Mouse (Mus musculus): Measurements from ENCODE around the gene Gm42674.

Gm42674 gene

DNA sequence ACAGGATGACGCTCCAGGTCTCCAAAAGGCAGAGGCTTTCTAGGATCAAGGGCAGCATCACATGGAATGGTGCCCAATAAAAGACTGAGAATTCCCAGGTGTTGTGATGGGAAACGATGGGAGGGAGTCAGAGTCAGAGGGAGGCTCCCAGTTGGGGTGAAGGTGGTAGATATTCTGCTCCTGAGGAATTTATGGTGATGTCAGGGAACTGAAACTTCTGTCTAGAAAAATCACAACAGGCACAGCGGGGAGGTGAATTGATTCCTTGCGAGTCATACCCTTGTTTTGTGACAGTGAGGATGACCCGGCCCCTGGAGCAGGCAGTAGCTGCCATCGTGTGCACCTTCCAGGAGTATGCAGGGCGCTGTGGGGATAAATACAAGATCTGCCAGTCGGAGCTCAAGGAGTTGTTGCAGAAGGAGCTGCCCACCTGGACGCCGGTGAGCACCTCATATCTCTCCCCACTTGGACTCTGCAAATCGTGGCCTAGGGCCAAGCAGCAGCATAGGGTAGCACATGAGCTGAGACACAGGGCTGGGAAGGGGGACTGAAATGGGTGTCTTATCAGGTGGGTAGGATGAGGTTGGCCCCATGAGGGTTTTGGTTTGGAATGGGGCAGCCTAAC lies at the start of gene Gm42674:
Gm42674 (plus strand) TSS at position 419 of the 625 bp plus-strand sequence.
- ChIA-PET POLR2A (interaction anchor here in 2 of 4 experiments (0.6 to 2.4 kb wide), 3 partner anchors 10 to 92 kb away, joined by 3 to 11 read pairs (median 3); partner anchors contain the start of gene Chtop (in 1 of the 2)), CTCF (no interaction called here)

DNA sequence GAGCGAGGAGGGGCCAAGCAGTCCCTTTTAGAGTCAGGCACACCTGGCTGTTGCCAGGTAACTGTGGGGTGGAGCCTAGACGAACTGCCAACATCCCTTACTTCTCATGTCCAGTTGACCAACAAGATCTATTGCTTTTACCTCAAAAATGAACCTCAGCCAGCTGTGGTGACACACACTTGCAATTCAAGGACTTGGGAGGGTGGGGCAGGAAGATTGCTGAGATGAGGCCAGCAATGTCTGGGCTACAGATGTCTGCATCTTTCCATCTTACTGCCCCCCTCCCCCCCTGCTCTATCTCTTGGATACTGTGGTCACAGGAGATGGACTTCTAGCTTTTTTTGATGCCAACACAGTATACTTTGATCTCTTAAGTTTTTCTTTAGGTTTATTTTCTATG lies 49.5 kb upstream of the Gm42674 start:
- ChIA-PET CTCF (no interaction called here), POLR2A (interaction anchor here in 1 of 4 experiments (0.6 kb wide), 1 partner anchor 15 kb away, joined by 3 read pairs; no protein-coding TSS in a partner anchor)

DNA sequence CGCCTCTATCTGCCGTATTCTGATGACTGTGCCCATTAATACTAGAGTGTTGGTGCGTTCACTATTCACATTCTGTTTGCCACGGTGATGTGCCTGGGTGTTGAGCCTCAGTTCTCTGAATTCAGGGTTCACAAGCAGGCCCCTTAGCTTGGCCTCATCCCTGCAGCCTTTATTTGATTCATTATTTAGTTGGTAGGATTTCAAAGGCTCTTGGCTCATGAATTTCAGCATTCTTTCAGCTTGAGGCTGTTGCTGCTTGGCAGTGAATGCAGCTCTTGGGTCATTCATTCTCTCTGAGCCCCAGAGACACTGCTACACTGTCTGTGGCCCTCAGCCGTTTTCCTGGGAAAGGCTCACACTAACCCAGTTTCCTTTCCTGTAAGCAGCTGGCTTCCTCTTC lies 45.8 kb upstream of the Gm42674 start:
- CTCF ChIA-PET: interaction anchor here in 1 of 4 experiments (1.1 kb wide), 1 partner anchor 66 kb away, joined by 3 read pairs; the partner anchor contains the start of gene Snapin
- POLR2A ChIA-PET: interaction anchor here in 1 of 4 experiments (1.6 kb wide), 1 partner anchor 63 kb away, joined by 4 read pairs; no protein-coding TSS in a partner anchor

DNA sequence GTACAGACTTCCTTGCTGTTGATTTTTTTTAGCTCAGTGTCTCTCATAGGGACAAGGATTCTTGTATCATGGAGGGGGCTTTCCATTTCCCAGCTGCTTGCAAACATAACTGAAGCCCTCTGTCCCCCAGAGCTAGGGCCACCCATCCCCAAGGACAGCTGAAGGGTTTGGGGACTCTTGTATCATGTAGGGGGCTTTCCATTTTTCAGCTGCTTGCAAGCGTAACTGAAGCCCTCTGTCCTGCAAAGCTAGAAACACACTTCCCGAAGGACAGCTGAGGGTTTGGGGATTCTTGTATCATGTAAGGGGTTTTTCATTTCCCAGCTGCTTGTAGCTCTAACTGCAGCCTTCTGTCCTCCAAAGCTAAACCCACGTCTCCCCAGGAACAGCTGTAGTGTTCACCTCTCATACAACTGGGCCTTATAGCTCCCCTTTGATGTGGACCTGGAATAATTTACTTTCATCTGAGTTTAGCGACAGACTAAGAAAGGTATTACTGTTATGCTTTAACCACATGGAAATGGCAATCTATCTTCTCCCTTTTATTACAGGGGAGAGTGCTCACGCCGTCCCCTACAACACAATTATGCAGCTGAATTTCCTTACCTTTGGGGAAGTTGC lies 41.6 kb upstream of the Gm42674 start, which contains the start of gene S100a3:
S100a3 (plus strand) TSS at position 571 of the 621 bp plus-strand sequence.
- ChIA-PET POLR2A (interaction anchor here in 3 of 4 experiments (0.6 to 2.0 kb wide), 6 partner anchors 23 to 199 kb away, joined by 3 to 11 read pairs (median 4); partner anchors contain the start of gene S100a16 (in 2 of the 3)), CTCF (interaction anchor here in 2 of 4 experiments (0.8 to 1.3 kb wide), 4 partner anchors 23 to 150 kb away, joined by 3 to 4 read pairs (median 3); partner anchors contain the start of gene Snapin (in 1 of the 2))

DNA sequence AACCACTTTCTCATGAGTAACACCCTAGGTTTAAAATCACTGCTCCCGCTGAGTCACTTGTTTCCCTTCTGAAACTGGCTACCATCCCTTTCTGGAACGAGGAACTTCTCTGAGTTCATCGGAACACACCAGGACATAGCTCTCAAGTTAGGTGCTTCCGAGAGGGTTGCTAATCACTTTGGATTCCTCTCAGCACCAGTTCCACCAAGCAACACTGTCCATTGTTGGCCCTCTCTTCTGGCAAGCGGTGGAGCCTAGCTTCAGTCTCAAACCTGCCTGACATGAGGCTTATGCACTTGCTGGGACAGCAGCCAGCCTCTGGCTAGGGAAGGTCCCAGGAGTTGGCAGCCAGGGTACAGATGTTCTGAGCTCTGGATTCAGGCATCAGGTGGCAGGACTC lies 27.0 kb upstream of the Gm42674 start:
- ChIA-PET CTCF (interaction anchor here in 2 of 4 experiments (0.6 to 0.8 kb wide), 2 partner anchors 8 to 438 kb away, joined by 3 read pairs; no protein-coding TSS in a partner anchor), POLR2A (interaction anchor here in 2 of 4 experiments (0.9 to 1.2 kb wide), 4 partner anchors 11 to 62 kb away, joined by 3 read pairs; partner anchors contain the start of gene S100a16 (in 2 of the 2))

DNA sequence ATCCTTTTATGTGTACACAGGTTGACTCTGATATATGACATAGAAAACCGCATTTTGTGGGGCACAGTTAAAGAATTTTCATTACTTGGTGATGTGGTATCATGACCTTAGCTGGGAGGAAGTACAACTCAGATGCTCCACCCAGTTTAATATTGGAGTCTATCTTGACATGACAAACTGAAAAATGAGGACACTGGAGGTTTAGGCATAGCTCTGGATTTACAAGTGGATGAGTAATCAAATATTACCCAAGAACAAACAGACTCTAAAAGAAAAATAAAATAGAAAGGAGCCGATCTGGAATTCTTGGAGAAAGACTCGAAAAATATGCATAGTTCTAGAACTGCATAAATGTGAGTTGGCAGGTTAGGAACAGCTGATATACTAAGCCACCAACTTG lies 26.4 kb upstream of the Gm42674 start:
- POLR2A ChIA-PET: interaction anchor here in 2 of 4 experiments (0.6 to 1.2 kb wide), 4 partner anchors 11 to 42 kb away, joined by 3 read pairs; partner anchors contain the start of gene S100a16 (in 2 of the 2)

DNA sequence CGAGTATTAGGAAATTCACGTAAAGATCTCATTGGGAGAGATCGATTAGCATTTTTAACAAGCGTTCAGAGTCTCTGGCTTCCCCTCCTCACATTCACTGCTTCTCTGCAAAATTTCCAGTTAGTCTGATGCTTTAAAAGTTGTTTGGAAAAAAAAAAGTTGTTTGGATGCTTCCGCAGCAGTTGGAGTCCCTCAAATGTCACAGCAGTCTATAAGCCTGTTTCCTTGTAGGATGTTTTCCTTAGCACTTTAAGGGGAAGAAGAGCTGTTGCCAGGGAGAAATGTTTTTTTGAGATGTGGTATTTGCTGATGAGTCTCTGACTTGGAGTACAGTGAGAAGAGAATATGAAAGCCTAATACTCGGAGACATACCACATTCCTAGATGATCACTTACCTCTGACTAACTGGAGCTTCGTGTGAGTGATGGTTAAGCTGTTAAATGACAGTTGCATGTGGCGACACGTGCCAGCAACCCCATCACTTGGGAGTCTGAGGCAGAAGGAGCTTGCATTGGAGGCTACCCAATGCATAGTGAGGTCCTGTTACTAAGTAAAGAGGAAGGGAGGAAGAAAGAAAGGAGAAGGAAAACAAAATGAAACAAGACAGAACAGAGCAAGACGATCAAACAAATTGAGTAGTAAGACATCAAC lies 25.2 kb upstream of the Gm42674 start:
- ChIA-PET CTCF (no interaction called here), POLR2A (interaction anchor here in 1 of 4 experiments (0.6 to 1.0 kb wide), 2 partner anchors 38 to 68 kb away, joined by 3 to 4 read pairs; no protein-coding TSS in a partner anchor)

More for the DNA sequence above, 26.4 kb upstream of the Gm42674 start:
- CTCF ChIA-PET: no interaction called here

DNA sequence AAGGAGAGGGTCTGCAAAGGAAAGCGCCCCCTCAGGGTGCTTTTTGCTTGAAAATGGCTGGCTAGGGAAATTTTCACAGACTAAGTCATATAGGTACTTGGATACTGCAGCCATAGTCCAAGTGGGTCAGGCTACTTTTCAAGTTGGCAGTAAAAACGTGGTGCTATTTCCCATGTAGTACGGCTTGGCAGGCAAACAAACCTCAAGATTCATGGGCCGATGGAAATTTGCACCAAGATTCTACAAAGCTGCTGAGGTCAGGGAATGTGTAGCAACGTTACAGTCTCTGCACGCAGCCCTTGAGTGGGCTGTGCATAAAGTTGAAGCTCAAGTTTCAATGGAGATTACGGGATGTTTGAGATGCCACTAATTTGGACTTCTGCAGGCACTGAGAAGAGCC lies 22.3 kb upstream of the Gm42674 start:
- POLR2A ChIA-PET: interaction anchor here in 2 of 4 experiments (1.2 to 1.9 kb wide), 2 partner anchors 35 to 66 kb away, joined by 3 to 4 read pairs; partner anchors contain the start of genes S100a1 (in 1 of the 2) and S100a13 (in 1 of the 2)

DNA sequence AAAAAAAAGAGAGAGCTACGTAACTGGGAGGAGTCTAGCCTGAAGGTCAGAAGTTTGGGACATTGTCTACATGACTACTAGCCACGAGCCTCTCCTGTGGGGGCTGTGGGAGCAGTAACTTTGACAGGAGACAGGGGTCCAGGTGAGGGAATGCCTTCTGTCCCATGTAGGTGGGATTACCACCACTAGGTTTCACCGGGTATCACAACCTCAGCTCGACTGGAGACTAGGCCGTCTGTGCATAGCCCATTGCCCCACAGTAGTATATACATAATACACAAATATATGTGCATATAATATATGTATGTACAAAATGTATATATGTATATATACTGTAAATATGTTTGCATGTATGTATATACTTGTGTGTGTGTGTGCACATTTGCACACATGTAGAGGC lies 20.6 kb upstream of the Gm42674 start:
- ChIA-PET POLR2A (interaction anchor here in 2 of 4 experiments (0.8 to 1.9 kb wide), 2 partner anchors 68 to 79 kb away, joined by 3 to 4 read pairs; partner anchors contain the start of genes S100a1 (in 1 of the 2) and S100a13 (in 1 of the 2)), CTCF (interaction anchor here in 3 of 4 experiments (0.7 to 1.1 kb wide), 4 partner anchors 9 to 129 kb away, joined by 3 to 5 read pairs (median 3); no protein-coding TSS in a partner anchor)

More for the DNA sequence above, 22.3 kb upstream of the Gm42674 start:
- CTCF ChIA-PET: no interaction called here

DNA sequence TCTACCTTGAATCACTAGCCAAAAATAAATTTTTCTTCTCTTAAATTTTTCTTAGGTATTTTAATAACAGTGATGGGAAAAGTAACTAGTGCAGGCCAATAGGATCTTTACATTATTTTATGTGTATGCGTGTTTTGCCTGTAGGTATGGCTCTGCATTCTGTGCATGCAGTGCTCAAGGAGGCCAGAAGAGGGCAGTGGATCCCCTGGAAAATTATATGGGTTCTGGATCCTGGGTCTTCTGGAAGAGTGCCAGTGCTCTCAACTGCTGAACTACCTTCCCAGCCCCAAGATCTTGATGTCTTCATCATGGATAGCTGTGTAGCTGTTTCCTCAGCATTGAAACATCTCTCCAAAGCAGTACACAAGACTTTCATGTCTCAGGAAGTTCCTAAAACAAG lies 19.5 kb upstream of the Gm42674 start:
- POLR2A ChIA-PET: no interaction called here
- CTCF ChIA-PET: interaction anchor here in 1 of 4 experiments (1.1 to 6.5 kb wide), 4 partner anchors 22 to 127 kb away, joined by 3 to 52 read pairs (median 5); partner anchors contain the start of gene S100a3

DNA sequence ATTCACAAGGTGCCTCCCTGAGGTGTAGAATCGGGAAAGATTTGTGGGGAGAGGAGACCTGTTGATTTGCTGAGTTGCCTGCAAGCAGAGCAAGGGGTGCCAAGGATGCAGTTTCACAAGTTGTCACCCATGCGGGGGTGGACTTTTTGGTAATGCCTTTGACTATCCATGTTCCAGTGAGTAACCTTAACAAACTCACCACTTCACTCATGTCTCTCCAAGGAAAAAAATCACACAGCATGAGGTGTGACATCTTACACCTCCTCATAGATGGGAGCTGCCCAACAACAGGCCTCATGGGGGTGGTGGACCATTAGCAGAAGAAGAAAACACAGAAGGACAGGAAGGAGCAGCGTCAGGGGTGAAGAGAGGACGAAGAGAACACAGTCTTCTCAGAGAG lies 19.1 kb upstream of the Gm42674 start:
- ChIA-PET CTCF (interaction anchor here in 1 of 4 experiments (1.1 to 6.5 kb wide), 5 partner anchors 23 to 127 kb away, joined by 3 to 52 read pairs (median 4); partner anchors contain the start of gene S100a3), POLR2A (interaction anchor here in 1 of 4 experiments (1.0 kb wide), 1 partner anchor 92 kb away, joined by 3 read pairs; the partner anchor contains the start of gene Snapin)

DNA sequence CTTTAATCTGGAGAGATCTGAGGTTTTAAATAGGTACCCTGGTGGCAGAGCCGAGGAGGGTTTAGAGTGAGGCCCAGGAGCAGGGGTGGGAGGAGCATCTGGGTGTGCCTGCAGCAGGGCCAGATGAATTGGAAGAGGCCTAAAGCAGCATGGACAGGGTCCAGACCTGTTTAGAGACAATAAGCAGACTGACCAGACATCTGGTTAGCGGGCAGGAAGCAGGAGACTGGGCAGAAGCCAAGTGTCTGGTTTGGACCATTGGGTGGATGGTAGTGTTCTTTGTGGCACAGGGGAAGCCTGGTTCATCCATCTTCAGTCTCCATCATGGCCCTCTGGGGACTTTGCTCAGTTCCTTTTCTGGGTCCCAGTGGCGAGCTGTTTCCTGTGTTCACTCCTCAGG lies 17.8 kb upstream of the Gm42674 start:
- ChIA-PET POLR2A (interaction anchor here in 1 of 4 experiments (0.6 kb wide), 1 partner anchor 319 kb away, joined by 3 read pairs; the partner anchor contains the start of gene Dennd4b), CTCF (interaction anchor here in 2 of 4 experiments (0.7 to 6.5 kb wide), 2 partner anchors 126 kb away, joined by 3 to 52 read pairs; no protein-coding TSS in a partner anchor)

DNA sequence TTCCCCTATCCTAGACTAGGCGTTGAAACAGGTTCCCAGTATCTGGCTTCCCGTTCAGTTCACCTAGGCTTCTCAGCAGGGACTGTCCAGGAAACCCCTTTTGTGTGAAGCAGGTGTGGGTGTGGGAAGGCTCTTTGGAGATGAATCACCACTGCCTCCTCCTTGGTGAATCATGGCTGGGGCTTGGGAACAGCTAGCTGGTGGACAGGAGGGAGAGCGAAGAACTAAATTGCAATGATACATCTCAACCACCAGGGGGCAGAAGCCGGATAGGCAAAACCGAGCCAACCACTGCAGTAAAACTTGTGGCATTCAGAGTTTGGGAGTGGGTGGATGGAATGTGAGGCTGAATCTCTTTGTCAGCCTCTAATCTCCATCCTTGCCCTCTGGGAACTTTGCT lies 16.1 kb upstream of the Gm42674 start:
- ChIA-PET CTCF (interaction anchor here (0.6 to 6.5 kb wide), 17 partner anchors 11 to 124 kb away, joined by 3 to 52 read pairs (median 6); partner anchors contain the start of genes S100a14 (in 1 of the 4) and S100a6 (in 1 of the 4)), POLR2A (interaction anchor here in 3 of 4 experiments (0.7 to 3.5 kb wide), 12 partner anchors 9 to 353 kb away, joined by 3 to 33 read pairs (median 4); partner anchors contain the start of genes S100a1 (in 2 of the 3), S100a13 (in 2 of the 3), S100a6 (in 2 of the 3) and Chtop (in 1 of the 3))

DNA sequence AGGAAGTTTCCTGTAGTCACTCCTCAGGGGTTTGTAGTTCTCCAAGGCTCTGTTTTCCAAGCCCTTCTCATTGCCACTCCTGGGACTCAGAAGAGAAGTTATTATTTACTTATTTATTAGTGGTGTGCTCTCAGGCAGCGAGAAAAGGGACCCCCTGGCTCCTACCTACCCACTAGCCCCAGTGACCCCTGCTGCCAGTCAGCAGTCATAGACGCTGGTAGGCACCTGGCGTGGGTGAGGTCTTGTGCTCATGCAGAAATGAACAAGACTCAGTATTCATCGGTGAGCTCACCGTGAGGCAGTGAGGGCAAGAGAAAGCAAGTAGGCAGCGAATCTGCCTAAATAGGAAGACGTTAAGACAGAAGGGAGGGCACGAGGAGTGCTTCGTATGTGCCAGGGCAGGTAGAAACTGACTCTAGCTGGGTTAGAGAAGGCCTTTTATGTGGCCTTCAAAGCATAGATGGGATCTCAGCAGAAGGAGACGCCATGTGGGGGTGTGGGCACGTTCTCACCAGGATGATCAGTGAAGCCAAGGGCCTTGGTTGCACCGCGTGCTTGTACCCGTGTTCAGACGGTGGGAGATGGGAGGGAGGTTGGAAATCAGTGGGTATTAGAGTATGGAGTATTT lies 15.6 kb upstream of the Gm42674 start:
- ChIA-PET CTCF (interaction anchor here (0.5 to 6.5 kb wide), 33 partner anchors 10 to 472 kb away, joined by 3 to 52 read pairs (median 6); partner anchors contain the start of genes S100a7a (in 2 of the 4), S100a14 (in 1 of the 4), S100a6 (in 1 of the 4) and Snapin (in 1 of the 4)), POLR2A (interaction anchor here in 3 of 4 experiments (0.7 to 3.5 kb wide), 24 partner anchors 9 to 354 kb away, joined by 3 to 33 read pairs (median 4); partner anchors contain the start of genes S100a1 (in 2 of the 3), S100a13 (in 2 of the 3), S100a6 (in 2 of the 3) and Chtop (in 1 of the 3))

DNA sequence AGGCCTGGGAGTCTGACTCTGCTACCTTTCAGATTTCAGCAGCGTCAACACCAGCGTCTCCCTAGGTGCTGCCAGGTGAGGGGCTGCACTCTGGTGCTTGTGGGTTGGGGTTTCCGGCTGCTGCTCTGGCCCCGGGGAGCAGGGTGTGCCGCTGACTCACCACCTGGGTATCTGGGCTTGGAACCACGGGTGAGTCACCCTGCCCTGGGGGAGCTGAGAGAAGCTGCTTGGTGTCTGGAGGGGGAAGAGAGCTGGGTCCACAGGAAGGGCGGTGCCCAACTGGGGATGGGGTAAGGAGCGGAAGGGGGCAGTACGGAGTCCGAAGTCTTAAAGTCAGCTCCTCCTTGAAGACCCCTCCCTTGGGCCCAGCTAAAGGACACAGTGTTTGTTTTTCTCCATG lies 14.8 kb upstream of the Gm42674 start:
- POLR2A ChIA-PET: interaction anchor here in 3 of 4 experiments (0.6 to 3.5 kb wide), 31 partner anchors 9 to 153 kb away, joined by 3 to 33 read pairs (median 4); partner anchors contain the start of genes S100a1 (in 2 of the 3), S100a13 (in 2 of the 3), S100a6 (in 2 of the 3) and Chtop (in 1 of the 3)
- CTCF ChIA-PET: interaction anchor here (0.7 to 6.5 kb wide), 36 partner anchors 9 to 123 kb away, joined by 3 to 52 read pairs (median 6); partner anchors contain the start of genes S100a7a (in 2 of the 4), S100a14 (in 1 of the 4), S100a16 (in 1 of the 4) and S100a3 (in 1 of the 4)

DNA sequence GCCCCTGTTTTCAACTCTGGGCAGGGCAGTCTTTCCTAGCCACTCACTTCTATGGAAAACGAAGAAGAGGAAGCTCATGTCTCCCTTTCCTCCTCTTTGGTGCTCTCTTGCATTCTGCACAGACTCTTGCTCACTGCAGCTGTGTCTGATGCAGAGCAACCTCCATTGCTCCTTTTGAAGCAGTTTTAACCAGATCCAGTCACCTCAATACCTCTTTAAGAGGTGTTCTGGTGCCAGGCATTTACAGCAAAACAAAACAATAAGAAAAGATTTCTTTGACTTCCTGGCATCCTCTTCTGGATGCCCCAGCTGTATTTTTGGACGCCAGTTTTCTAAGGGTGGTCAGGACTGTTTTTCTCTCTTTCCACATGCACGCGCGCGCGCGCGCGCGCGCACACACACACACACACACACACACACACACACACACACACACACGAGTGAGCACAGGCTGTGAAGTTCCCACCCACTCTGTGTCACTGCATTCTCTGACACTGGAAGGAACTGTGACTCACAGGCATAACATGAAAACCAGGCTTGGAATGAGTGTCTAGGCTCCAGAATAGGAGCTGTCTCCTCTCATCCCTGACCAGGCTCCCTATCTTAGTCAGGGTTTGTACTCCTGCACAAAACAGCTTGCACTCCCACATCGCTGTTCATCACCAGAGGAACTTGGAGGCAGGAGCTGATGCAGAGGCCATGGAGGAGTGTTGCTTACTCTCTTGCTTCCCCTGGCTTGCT lies 14.2 kb upstream of the Gm42674 start:
- POLR2A ChIA-PET: interaction anchor here in 3 of 4 experiments (0.6 to 3.5 kb wide), 33 partner anchors 9 to 154 kb away, joined by 3 to 33 read pairs (median 4); partner anchors contain the start of genes S100a1 (in 2 of the 3), S100a13 (in 2 of the 3), S100a6 (in 2 of the 3) and Chtop (in 1 of the 3)
- CTCF ChIA-PET: interaction anchor here (0.6 to 6.5 kb wide), 34 partner anchors 9 to 200 kb away, joined by 3 to 52 read pairs (median 6); partner anchors contain the start of genes S100a14 (in 1 of the 4), S100a16 (in 1 of the 4), S100a3 (in 1 of the 4) and S100a6 (in 1 of the 4)

All from embryonic stem cell, embryonic (primary cell).